Mouse (Mus musculus): ENCODE results near the gene Samd7. TPM values are rescaled to one million over a fixed set of nuclear protein-coding genes. Genes with fewer than 3 reads are reported as not detected.

Gene Samd7
- polyA plus RNA-seq, 1 experiment from 2014 or later = not detected

- Histone ChIP-seq H3K4me1 (no peaks in the 10 kb centered on the region), H3K27ac (no peak overlapping the region), H3K9ac (no peak overlapping the region), H3K4me3 (no peak overlapping the region), H3K36me3 (no peaks in the 10 kb centered on the region), H3K9me3 (no peaks in the 10 kb centered on the region), H3K4me2 (replicated peaks) (no peak overlapping the region), H3K27me3 (no peaks in the 10 kb centered on the region)
- WGBS = 79% methylated on average over 7 of the region's 7 CpGs
- no peak for ATAC-seq (ENCODE audit: insufficient number of reproducible peaks, insufficient read depth, low FRiP score, low TSS enrichment)
Observed at GRCm38 (mm10) chr3:30766177-30766576, 20.1 kb downstream of the Samd7 start.

DNA sequence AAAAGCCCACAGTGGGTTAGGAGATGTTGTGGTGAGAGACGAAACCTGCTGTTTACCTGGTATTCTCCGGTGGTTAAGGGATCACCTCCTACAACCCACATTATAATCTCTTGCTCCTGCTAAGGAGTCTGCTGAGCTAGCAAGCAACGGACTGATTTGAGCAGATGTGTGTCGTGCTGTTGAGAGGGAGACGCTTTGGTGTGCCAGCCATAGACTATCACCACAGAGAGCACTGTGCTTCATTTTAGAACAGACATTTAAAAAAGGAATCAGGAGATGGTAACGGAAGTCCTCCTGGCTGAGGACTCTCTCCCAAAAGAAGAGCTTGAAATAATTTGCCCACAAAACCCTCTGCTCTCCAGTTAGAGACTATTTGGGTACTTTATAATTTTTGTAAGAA lies 21.2 kb downstream of the Samd7 start:
- no peak overlapping the region for H3K4me2 ChIP-seq (replicated peaks)
- no peaks in the 10 kb centered on the region for H3K27me3 ChIP-seq
- no peaks in the 10 kb centered on the region for H3K36me3 ChIP-seq
- no peaks in the 10 kb centered on the region for H3K4me1 ChIP-seq
- H3K9me3 ChIP-seq = no peaks in the 10 kb centered on the region
- no peak overlapping the region for H3K4me3 ChIP-seq
- 87% methylated on average over 6 of the region's 6 CpGs for WGBS
- no peak for ATAC-seq (ENCODE audit: insufficient number of reproducible peaks, insufficient read depth, low FRiP score, low TSS enrichment)
- no peak overlapping the region for H3K27ac ChIP-seq
- H3K9ac ChIP-seq = no peak overlapping the region

DNA sequence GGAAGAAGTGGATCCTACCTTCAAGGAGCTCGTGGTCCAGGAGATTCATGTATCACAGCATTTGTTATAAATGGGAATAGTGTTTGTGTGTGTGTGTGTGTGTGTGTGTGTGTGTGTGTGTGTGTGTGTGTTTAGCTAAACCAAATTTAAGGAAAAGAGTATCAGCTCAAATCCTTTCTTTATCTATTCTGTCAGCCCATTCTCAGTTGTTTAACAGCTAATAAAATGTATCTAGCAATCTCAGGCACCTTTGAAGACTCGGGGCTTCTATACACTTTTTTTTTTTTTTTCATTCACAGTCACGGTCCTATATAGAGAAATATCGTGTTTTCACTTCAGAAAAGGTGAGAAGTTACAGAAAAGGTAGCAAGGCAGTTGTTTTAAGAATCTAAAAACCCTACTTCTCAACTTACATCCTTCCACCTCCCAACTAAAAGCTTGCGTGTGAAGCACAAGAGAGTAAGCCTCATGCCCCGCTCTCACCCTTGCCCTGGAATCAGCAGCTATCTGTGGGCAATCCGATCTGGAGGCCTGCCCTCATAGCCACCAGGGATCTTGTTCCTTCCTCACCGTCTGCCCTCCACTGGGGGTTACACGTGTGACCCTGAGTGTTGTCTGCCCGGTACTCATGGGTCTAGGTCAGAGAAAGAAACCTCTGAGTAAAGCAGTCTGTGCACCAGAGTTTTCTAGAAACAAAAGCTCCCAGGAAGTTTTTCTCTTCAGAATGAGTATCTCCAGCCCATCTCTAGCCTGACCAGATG lies 23.8 kb downstream of the Samd7 start:
- H3K36me3 ChIP-seq = no peaks in the 10 kb centered on the region
- no peak overlapping the region for H3K4me2 ChIP-seq (replicated peaks)
- no peak overlapping the region for H3K9ac ChIP-seq
- H3K27me3 ChIP-seq = no peaks in the 10 kb centered on the region
- H3K27ac ChIP-seq = no peak overlapping the region
- no peaks in the 10 kb centered on the region for H3K9me3 ChIP-seq
- no peaks in the 10 kb centered on the region for H3K4me1 ChIP-seq
- 51% methylated on average over 10 of the region's 10 CpGs for WGBS
- no peak overlapping the region for H3K4me3 ChIP-seq
- ATAC-seq (ENCODE audit: insufficient number of reproducible peaks, insufficient read depth, low FRiP score, low TSS enrichment) = no peak

GRCm38 (mm10) chr3:30771560-30771959 lies 25.5 kb downstream of the Samd7 start:
- WGBS = 95% methylated on average over 1 of the region's 1 CpGs
- no peaks in the 10 kb centered on the region for H3K27me3 ChIP-seq
- H3K9ac ChIP-seq = no peak overlapping the region
- H3K4me3 ChIP-seq = no peak overlapping the region
- no peak for ATAC-seq (ENCODE audit: insufficient number of reproducible peaks, insufficient read depth, low FRiP score, low TSS enrichment)
- H3K27ac ChIP-seq = no peak overlapping the region
- no peak overlapping the region for H3K4me2 ChIP-seq (replicated peaks)
- no peaks in the 10 kb centered on the region for H3K9me3 ChIP-seq
- no peaks in the 10 kb centered on the region for H3K36me3 ChIP-seq
- H3K4me1 ChIP-seq = no peaks in the 10 kb centered on the region

GRCm38 (mm10) chr3:30772631-30773030 lies 26.5 kb downstream of the Samd7 start:
- Histone ChIP-seq H3K4me2 (replicated peaks) (no peak overlapping the region), H3K27me3 (no peaks in the 10 kb centered on the region), H3K4me1 (no peaks in the 10 kb centered on the region), H3K9me3 (no peaks in the 10 kb centered on the region), H3K36me3 (no peaks in the 10 kb centered on the region), H3K27ac (no peak overlapping the region), H3K4me3 (no peak overlapping the region), H3K9ac (no peak overlapping the region)
- no peak for ATAC-seq (ENCODE audit: insufficient number of reproducible peaks, insufficient read depth, low FRiP score, low TSS enrichment)
- 52% methylated on average over 4 of the region's 4 CpGs for WGBS

DNA sequence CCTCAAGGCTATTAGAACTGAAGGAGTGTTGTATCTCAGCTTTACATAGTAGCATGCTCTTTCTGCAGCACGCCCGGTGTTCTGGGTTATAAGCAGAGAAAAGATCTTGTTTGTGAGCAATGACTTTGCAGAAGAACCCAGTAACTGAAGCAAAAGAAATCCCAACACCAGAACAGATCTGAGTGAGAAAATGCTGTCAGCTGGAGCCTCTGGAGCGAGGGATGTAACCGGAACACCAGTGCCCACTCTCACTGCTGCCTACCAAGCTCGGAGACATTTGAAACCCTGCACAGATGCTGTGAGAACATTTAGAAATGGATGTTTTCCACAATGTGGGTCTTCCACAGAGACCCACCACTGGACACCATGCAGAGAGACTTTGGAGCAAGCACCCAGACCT lies 28.6 kb downstream of the Samd7 start:
- Histone ChIP-seq H3K4me3 (no peak overlapping the region), H3K9ac (no peak overlapping the region), H3K27ac (no peak overlapping the region), H3K9me3 (no peaks in the 10 kb centered on the region), H3K4me1 (no peaks in the 10 kb centered on the region), H3K36me3 (no peaks in the 10 kb centered on the region), H3K27me3 (no peaks in the 10 kb centered on the region), H3K4me2 (replicated peaks) (no peak overlapping the region)
- no peak for ATAC-seq (ENCODE audit: insufficient number of reproducible peaks, insufficient read depth, low FRiP score, low TSS enrichment)
- WGBS = 89% methylated on average over 5 of the region's 5 CpGs

DNA sequence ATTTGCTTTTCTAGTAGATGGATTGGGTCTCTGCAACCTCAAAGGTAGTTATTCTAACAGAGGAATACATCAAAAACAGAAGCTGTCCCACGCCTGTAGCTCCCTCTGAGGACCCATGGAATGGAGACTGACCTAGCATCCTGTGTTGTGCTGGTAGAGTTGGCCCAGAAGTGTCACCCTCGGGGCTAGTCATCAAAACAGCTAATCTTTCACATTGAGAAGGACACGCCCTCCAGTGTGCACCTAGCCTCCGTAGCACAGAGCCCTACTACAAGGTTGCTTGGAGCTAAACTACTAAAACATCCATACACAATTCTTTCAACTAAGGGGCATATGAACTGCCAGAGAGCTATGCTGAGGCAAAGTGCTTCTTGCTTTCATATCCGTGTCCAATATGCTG lies 31.9 kb downstream of the Samd7 start:
- no peak overlapping the region for H3K4me2 ChIP-seq (replicated peaks)
- ATAC-seq (ENCODE audit: insufficient number of reproducible peaks, insufficient read depth, low FRiP score, low TSS enrichment) = no peak
- no peaks in the 10 kb centered on the region for H3K27me3 ChIP-seq
- H3K27ac ChIP-seq = no peak overlapping the region
- no peak overlapping the region for H3K4me3 ChIP-seq
- no peak overlapping the region for H3K9ac ChIP-seq
- 72% methylated on average over 5 of the region's 5 CpGs for WGBS
- H3K9me3 ChIP-seq = no peaks in the 10 kb centered on the region
- no peaks in the 10 kb centered on the region for H3K36me3 ChIP-seq
- no peaks in the 10 kb centered on the region for H3K4me1 ChIP-seq

- H3K36me3 ChIP-seq = no peaks in the 10 kb centered on the region
- no peak overlapping the region for H3K4me3 ChIP-seq
- no peaks in the 10 kb centered on the region for H3K27me3 ChIP-seq
- no peak overlapping the region for H3K27ac ChIP-seq
- WGBS = 26% methylated on average over 5 of the region's 5 CpGs
- no peaks in the 10 kb centered on the region for H3K9me3 ChIP-seq
- no peak overlapping the region for H3K4me2 ChIP-seq (replicated peaks)
- ATAC-seq (ENCODE audit: insufficient number of reproducible peaks, insufficient read depth, low FRiP score, low TSS enrichment) = no peak
- no peaks in the 10 kb centered on the region for H3K4me1 ChIP-seq
- H3K9ac ChIP-seq = no peak overlapping the region
Observed at GRCm38 (mm10) chr3:30788531-30788930, 42.4 kb downstream of the Samd7 start.

DNA sequence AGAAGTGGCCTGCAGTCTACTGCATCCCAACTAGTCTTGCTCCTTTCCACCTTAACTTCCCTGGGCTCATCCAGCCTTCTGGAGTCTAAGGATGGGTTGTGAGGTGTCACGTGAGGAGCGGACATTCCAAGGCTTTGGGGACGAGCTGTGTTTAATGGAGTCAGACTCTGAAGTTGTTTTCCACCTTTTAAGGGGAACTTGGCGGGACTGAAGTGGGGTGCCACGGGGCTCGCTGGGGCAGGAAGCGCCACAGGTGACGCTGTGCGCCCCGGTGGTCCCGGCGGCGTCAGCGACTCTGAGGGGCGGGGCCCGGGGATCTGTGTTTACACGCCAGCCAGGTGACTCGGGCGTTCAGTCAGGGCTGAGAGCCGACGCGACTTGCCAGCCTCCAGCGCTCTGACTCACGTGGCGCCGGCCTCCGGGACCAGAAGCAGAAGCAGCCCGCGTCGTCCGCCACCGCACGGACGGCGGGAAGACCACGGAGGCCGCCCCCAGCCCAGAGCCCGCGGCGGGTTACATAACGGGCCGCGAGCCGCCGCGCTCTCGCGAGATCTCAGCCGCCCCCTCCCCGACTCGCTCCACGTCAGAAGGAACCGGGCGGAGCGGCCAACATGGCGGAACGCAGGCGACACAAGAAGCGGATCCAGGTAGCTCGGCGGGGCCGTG lies 46.8 kb downstream of the Samd7 start, which contains the start of gene Sec62:
Gene Sec62 (plus strand): TSS at position 139 of the 666 bp plus-strand sequence.
- peak within 1 kb of the TSS; percentile 98 for H3K9ac ChIP-seq
- under 1% methylated on average over 58 of the region's 62 CpGs for WGBS
- H3K4me1 ChIP-seq = 0 out of 2 replicates have a peak, but pooled peaks cover 3% of the 10 kb centered on the region
- peak within 1 kb of the TSS; percentile 97 for H3K4me3 ChIP-seq
- no peaks in the 10 kb centered on the region for H3K36me3 ChIP-seq
- H3K9me3 ChIP-seq = no peaks in the 10 kb centered on the region
- H3K4me2 ChIP-seq (replicated peaks) = peak within 1 kb of the TSS; percentile 66
- ATAC-seq (ENCODE audit: insufficient number of reproducible peaks, insufficient read depth, low FRiP score, low TSS enrichment) = peak; percentile 95
- H3K27ac ChIP-seq = peak within 1 kb of the TSS; percentile 96
- no peaks in the 10 kb centered on the region for H3K27me3 ChIP-seq

DNA sequence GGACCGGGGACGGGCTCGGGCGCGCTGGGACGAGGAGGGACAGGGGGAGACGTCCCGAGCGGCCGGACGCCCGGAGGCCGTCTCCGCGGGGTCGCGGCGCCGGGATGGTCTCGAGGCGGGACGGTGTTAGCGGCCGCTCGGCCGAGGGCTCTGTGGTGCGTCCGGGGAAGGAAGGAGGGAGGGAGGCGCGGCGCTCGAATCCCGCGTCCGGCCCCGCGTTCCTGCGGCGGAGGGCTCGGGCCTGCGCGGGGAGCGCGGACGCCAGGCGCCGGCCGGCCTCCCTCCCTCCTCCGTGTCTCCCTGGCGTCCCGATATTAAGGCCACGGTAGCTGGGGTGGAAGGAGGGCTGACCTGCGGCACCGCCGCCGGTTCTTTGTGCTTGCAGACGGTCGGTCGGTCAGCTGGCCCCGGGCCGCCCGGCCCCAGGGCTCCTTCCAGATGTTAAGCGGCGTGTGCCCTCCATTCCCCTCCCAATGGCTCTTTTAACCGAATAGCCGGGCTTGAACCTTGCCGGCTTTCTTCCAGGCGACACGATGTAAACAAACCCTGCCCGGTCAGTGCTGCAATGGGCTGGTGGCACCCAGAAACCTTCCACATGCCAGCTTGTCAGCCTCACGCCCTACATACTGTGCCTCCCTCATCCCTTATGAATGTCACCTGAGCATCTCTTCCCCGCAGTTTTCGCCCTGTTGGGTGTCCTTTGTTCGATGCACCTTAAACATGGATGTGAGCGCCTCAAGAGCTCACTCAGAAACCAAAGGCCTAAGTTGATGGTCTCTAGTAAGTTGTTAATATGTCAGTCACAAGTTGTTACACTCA lies 47.5 kb downstream of the Samd7 start:
- peak; percentile 80 for ATAC-seq (ENCODE audit: insufficient number of reproducible peaks, insufficient read depth, low FRiP score, low TSS enrichment)
- peak overlapping the region; percentile 98 for H3K9ac ChIP-seq
- H3K36me3 ChIP-seq = no peaks in the 10 kb centered on the region
- no peaks in the 10 kb centered on the region for H3K27me3 ChIP-seq
- H3K27ac ChIP-seq = peak overlapping the region; percentile 96
- WGBS = under 1% methylated on average over 65 of the region's 75 CpGs
- H3K4me3 ChIP-seq = peak overlapping the region; percentile 97
- H3K4me1 ChIP-seq = 0 out of 2 replicates have a peak, but pooled peaks cover 3% of the 10 kb centered on the region
- no peaks in the 10 kb centered on the region for H3K9me3 ChIP-seq
- H3K4me2 ChIP-seq (replicated peaks) = peak overlapping the region; percentile 66

- H3K4me2 ChIP-seq (replicated peaks) = no peak overlapping the region
- H3K27me3 ChIP-seq = no peaks in the 10 kb centered on the region
- ATAC-seq (ENCODE audit: insufficient number of reproducible peaks, insufficient read depth, low FRiP score, low TSS enrichment) = no peak
- H3K9ac ChIP-seq = no peak overlapping the region
- peaks cover 33% of the 10 kb centered on the region for H3K36me3 ChIP-seq
- no peaks in the 10 kb centered on the region for H3K4me1 ChIP-seq
- 98% methylated on average over 3 of the region's 3 CpGs for WGBS
- H3K9me3 ChIP-seq = no peaks in the 10 kb centered on the region
- no peak overlapping the region for H3K27ac ChIP-seq
- H3K4me3 ChIP-seq = no peak overlapping the region
Observed at GRCm38 (mm10) chr3:30802171-30802570, 56.1 kb downstream of the Samd7 start.

Data from embryonic facial prominence, embryonic 12.5 days (tissue).